In the genomic region with DNA sequence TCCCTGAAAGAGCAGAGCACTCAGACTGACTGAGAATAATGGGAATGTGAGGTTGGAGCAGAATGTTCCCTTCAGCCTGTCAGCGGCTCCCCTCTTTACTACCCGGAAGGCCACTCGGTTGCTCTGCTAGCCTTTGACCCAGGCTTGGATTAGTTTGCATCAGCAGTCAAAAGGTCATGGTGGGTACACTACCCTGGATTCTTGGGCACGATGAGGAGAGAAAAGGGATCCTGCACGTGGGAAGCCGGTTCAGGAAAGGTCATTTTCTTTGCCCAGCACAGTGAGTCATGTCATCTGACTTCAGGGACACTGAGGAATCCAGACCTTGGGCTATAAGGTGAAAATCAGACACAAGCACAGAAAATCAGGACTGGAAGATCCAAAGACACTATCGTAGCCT, we compare ENCODE assay signal across 22 mouse cellular contexts.
DNase-seq lines count a peak whose midpoint lies in the region; ATAC-seq and TF ChIP-seq lines count a peak whose summit lies in the region.
"Had no signal": no experiment of that assay in that cellular context is flagged by ENCODE, and none has a peak within 500 bp of the region (broad histone marks: within the 10 kb centered on the region; RNA-seq: fewer than 3 reads in every experiment).

No protein-coding gene starts in this region.

- no peaks in the 10 kb centered on the region for H3K36me3 ChIP-seq in kidney, postnatal 0 days (ENCODE audit: insufficient read depth, low read length)
- no peaks in the 10 kb centered on the region for H3K36me3 ChIP-seq in embryonic facial prominence, embryonic 10.5 days (replicated peaks)
- H3K36me3 ChIP-seq in hindbrain, embryonic 12.5 days: no peaks in the 10 kb centered on the region
- H3K36me3 ChIP-seq: embryonic facial prominence, embryonic 15.5 days; heart, embryonic 15.5 days; liver, embryonic 12.5 days; midbrain, embryonic 13.5 days; neural tube, embryonic 12.5 days had no signal

- DNase-seq in adrenal gland, adult (ENCODE audit: inconsistent age in 2 of 2, low spot score in 1 of 2): peak; percentile 81 to 83
- no peak for DNase-seq in adrenal gland, postnatal 25 days
- peak; percentile 11 for DNase-seq in kidney, postnatal 0 days (ENCODE audit: low spot score)
- no peak for DNase-seq in kidney, adult 8-10 months
- DNase-seq in adrenal gland, postnatal 10 days: peak; percentile 34
- DNase-seq in embryonic facial prominence, embryonic 10.5 days (ENCODE audit: low spot score): peak; percentile 21
- no peak for DNase-seq in cerebellum, adult 8-10 months
- DNase-seq: cerebellum, adult 18-20 months; kidney, adult 2 months; kidney, postnatal 25 days; lung, embryonic 14.5 days; lung, postnatal 4 days; right cerebral cortex, adult 18-20 months; thymus, postnatal 25 days had no signal

- no peak for ATAC-seq in kidney, postnatal 0 days (replicated peaks; ENCODE audit: low FRiP score, low read depth)
- ATAC-seq in hindbrain, embryonic 12.5 days (ENCODE audit: low FRiP score): no peak
- ATAC-seq: CD4-positive, CD25-positive, alpha-beta regulatory T cell, adult 4 months; liver, embryonic 12.5 days; midbrain, embryonic 13.5 days had no signal

- no peak overlapping the region for H3K9ac ChIP-seq in kidney, postnatal 0 days (ENCODE audit: low read depth, low read length)
- H3K9ac ChIP-seq in hindbrain, embryonic 12.5 days: no peak overlapping the region
- H3K9ac ChIP-seq: embryonic facial prominence, embryonic 15.5 days; heart, embryonic 15.5 days; liver, embryonic 12.5 days; lung, embryonic 14.5 days; midbrain, embryonic 13.5 days; neural tube, embryonic 12.5 days had no signal

- H3K4me1 ChIP-seq in kidney, postnatal 0 days (replicated peaks; ENCODE audit: insufficient read depth, low read length): no peaks in the 10 kb centered on the region
- peaks cover 31% of the 10 kb centered on the region for H3K4me1 ChIP-seq in embryonic facial prominence, embryonic 10.5 days
- H3K4me1 ChIP-seq in hindbrain, embryonic 12.5 days: peaks cover 13% of the 10 kb centered on the region
- H3K4me1 ChIP-seq: liver, embryonic 12.5 days had no signal

- WGBS in kidney, postnatal 0 days: 22% methylated on average over 7 of the region's 7 CpGs
- 22% methylated on average over 7 of the region's 7 CpGs for WGBS in embryonic facial prominence, embryonic 10.5 days
- WGBS in hindbrain, embryonic 12.5 days: 31% methylated on average over 7 of the region's 7 CpGs

- H3K27me3 ChIP-seq in kidney, postnatal 0 days (ENCODE audit: insufficient read depth, low read length): no peaks in the 10 kb centered on the region
- no peaks in the 10 kb centered on the region; the same call in 1 of the 2 replicates for H3K27me3 ChIP-seq in embryonic facial prominence, embryonic 10.5 days (replicated peaks; ENCODE audit: low read depth, poor library complexity, severe bottlenecking)
- H3K27me3 ChIP-seq in hindbrain, embryonic 12.5 days: no peaks in the 10 kb centered on the region
- H3K27me3 ChIP-seq: embryonic facial prominence, embryonic 15.5 days; heart, embryonic 15.5 days; liver, embryonic 12.5 days; midbrain, embryonic 13.5 days; neural tube, embryonic 12.5 days had no signal

- no peak for TF ChIP-seq CTCF in kidney, postnatal 0 days (IDR thresholded peaks at IDR 0.05; ENCODE audit: low read depth)

- H3K4me3 ChIP-seq in kidney, postnatal 0 days (replicated peaks; ENCODE audit: low read depth, low read length): no peak overlapping the region
- no peak overlapping the region for H3K4me3 ChIP-seq in embryonic facial prominence, embryonic 10.5 days
- no peak overlapping the region for H3K4me3 ChIP-seq in hindbrain, embryonic 12.5 days
- H3K4me3 ChIP-seq: embryonic facial prominence, embryonic 15.5 days; heart, embryonic 15.5 days; left cerebral cortex, adult 2 months; liver, embryonic 12.5 days; midbrain, embryonic 13.5 days; neural tube, embryonic 12.5 days had no signal

- no peak overlapping the region for H3K4me2 ChIP-seq in kidney, postnatal 0 days (ENCODE audit: low read length)
- no peak overlapping the region for H3K4me2 ChIP-seq in hindbrain, embryonic 12.5 days (replicated peaks)
- H3K4me2 ChIP-seq: embryonic facial prominence, embryonic 15.5 days; heart, embryonic 15.5 days; liver, embryonic 12.5 days; lung, embryonic 14.5 days; midbrain, embryonic 13.5 days; neural tube, embryonic 12.5 days had no signal

- no peaks in the 10 kb centered on the region for H3K9me3 ChIP-seq in kidney, postnatal 0 days (replicated peaks; ENCODE audit: low read length)
- H3K9me3 ChIP-seq in embryonic facial prominence, embryonic 10.5 days: no peaks in the 10 kb centered on the region
- no peaks in the 10 kb centered on the region for H3K9me3 ChIP-seq in hindbrain, embryonic 12.5 days (replicated peaks)
- H3K9me3 ChIP-seq: embryonic facial prominence, embryonic 15.5 days; heart, embryonic 15.5 days; liver, embryonic 12.5 days; midbrain, embryonic 13.5 days; neural tube, embryonic 12.5 days had no signal

- H3K27ac ChIP-seq in kidney, postnatal 0 days: no peak overlapping the region
- H3K27ac ChIP-seq in embryonic facial prominence, embryonic 10.5 days (replicated peaks): no peak overlapping the region; the same call in 1 of the 2 replicates
- H3K27ac ChIP-seq in hindbrain, embryonic 12.5 days: no peak overlapping the region
- H3K27ac ChIP-seq: embryonic facial prominence, embryonic 15.5 days; heart, embryonic 15.5 days; left cerebral cortex, adult 2 months; liver, embryonic 12.5 days; midbrain, embryonic 13.5 days; neural tube, embryonic 12.5 days had no signal

Comparison
In these comparisons a context has a peak if more than half of its experiments do, and no peak if none do; other contexts are left out.
1. DNase-seq: peak in adrenal gland, adult (2 of 2), kidney, postnatal 0 days (single experiment), adrenal gland, postnatal 10 days (single experiment) and embryonic facial prominence, embryonic 10.5 days (single experiment); none in adrenal gland, postnatal 25 days (single experiment), kidney, adult 8-10 months (0 of 2) and cerebellum, adult 8-10 months (single experiment).